Mouse (Mus musculus) ovary, postnatal 36 days (tissue): ENCODE data around the gene Zmym4.

ENCODE experiments used
- DNase-seq: peaks from one replicate; pipeline ENCODE4 v3.0.0; 2022; ENCODE audit warnings: low spot score, mixed read lengths

Gene Zmym4

GRCm38 (mm10) chr4:126942846-126943245 lies 25.1 kb downstream of the Zmym4 start:
- DNase-seq = no peak

GRCm38 (mm10) chr4:126927701-126928100 lies 40.2 kb downstream of the Zmym4 start:
- no peak for DNase-seq

- DNase-seq = no peak
These were observed 78.1 kb downstream of the Zmym4 start for GRCm38 (mm10) chr4:126889879-126890278.

DNA sequence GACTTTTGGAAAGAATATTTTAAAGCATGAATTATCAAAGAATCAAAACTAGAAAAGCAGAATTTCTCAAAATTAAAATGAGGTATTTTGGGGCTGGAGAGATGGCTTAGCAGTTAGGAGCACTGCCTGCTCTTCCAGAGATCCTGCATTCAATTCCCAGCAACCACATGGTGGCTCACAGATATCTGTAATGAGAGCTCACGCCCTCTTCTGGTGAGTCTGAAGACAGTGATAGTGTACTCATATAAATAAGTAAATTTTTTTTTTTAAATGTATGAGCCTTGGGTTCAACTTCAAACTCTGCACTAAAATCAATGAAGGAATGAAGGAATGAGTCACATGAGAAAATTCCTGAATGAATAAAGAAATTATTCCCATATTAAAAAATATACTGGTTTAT lies 82.0 kb downstream of the Zmym4 start:
- DNase-seq = no peak

GRCm38 (mm10) chr4:126883602-126884001 lies 84.3 kb downstream of the Zmym4 start:
- DNase-seq = no peak

DNA sequence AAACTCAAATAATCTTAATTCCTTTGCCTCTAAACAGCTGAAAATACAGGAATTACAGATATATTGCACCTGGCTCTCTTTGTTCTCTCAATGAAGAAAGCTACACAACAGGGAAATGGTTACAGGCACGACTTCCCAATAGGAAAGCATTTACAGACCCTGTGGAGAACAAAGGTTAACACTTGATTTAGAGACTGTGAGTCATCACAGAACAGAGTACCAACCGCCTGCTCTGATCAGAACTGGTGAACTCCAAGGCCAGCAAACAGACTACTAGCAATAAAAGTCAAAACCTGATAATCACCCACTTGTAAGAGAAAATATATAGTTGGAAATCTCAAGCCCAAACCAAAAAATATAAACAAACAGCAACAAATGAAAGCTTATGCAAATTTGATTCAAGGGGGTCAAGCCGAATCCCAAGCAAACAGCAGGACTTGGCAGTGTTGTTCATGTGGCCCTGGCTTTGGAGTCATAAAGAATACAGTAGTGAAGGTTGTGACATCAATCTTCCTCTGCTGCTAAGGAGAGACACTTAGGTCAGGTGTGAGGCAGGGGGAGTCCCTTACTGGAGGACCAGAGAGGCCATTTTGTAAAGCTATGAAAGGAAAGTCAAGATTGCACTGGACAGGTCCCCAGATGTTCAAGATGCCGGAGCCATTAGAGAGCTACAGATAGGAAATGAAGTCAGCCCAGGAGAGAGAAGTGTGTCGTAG lies 88.2 kb downstream of the Zmym4 start:
- no peak for DNase-seq

DNA sequence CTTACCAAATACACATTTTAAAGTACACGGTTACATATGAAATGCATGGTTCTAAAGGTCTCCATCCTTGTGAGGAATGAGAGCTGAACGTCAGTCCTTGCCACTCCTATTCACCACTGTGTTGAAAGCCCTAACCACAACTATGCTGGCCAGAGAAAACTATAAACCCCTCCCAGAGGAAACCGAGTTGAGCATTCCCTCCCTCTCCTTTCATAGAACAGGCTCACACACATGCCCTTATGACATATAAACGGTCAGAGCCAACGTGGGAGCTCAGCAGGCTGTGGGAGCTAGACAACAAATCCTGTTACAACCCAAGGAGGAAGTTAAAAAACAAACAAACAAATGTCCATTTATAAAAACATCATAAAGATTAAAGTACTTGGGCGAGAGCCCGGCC lies 95.2 kb downstream of the Zmym4 start:
- DNase-seq = no peak

DNA sequence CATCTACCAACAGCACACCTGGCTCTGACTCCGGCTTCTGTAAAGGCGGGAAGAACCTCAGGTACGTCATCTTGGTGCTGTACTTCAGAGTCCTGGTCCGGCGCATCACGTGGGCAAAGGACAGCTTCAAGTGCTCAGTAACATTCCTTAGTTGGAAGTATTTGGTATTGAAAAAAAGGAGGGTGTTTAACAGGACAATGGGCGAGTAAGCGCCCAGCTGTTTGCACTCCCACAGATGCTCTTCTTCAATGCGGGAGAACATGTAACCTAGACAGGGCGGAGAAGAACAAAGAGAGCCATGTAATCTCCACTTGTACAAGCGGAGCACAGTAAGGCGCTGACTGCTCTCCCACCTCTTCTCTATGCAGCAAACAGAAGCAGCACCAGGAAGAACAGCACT lies 99.2 kb downstream of the Zmym4 start:
- no peak for DNase-seq

DNA sequence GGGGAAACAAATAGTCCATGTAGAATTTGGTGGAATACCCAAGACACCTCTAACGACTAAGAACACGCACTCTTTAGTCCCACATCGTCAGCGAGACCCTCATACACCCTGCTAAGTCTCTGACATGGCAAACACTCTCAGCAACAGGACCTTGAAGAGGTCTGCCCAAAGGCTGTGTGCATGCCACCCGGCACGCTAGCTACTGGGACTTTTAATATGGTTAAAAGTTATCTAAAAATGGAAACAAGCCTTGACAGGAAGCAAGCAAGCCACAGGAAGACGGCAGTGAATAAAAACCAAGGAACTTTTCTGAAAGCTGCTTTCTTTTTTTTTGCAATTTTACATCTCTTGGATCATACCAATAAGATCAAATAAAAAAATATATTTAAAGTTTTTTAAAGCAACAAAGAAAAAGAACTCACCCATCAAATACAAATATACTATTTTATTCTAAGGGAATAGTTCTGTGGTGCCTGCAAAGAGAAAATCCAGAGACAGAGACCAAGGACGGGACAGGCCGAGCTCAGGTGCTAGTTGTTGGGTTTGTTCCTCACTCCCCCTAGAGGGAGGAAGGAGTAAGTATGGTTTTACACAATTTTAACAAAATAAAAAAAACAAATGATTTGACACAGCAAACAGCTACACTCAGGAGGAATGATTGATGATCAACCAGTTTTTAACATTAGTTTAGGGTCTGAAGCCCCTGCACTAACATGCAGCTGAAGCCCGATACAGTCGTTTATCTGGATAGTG lies 106.2 kb downstream of the Zmym4 start:
- DNase-seq = no peak

DNA sequence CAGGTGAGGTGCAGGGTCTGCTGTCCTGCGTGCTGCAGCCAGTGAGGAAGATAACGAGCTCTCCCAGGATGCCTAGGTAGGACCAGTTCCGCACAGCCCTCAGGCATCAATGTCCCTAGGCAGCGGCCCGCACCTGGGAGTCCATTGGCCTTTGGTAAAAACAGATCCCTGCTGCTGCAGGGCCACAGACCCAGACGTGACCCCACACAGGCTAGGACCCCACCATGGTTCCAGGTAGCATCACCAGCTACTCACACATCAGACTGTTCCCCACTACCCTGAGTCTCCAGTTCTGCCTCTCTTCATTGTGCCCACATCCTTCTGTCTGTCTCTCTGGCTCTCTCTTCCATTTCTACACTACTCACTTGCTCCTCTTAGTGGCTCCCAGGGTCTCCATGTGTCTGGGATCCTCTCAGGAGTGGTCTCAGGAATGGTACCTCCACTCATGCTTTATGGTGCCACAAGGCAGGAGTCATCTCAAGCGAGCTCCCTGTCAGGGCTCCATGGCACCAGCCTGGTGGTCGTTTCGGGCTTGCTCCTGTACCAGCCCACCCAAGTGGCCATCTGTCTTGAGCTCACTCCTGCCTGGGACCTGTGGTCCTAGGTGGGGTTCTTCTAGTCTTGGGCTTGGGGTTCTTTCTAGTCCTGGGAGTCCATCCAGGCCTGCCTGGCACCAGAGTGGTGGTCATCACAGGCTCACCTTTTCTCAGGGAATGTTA lies 107.5 kb downstream of the Zmym4 start:
- DNase-seq = no peak

DNA sequence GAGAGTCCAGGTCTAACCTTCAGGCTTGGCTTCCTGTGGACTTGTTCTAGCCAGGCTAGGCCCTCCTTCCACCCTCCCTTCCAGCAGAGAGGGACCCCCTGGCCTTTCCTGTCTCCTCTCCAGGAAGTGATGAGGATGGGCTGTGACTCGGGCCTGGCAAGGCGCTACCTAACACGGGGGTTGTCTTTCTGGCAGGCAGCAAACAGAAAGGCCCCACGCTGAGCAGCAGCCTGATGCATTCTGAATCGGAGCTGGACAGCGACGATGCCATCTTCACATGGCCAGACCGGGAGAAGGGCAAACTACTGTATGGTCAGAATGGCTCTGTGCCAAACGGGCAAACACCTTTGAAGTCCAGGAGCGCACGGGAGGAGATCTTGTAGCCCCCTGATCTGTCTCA lies 115.0 kb downstream of the Zmym4 start:
- DNase-seq = no peak

DNA sequence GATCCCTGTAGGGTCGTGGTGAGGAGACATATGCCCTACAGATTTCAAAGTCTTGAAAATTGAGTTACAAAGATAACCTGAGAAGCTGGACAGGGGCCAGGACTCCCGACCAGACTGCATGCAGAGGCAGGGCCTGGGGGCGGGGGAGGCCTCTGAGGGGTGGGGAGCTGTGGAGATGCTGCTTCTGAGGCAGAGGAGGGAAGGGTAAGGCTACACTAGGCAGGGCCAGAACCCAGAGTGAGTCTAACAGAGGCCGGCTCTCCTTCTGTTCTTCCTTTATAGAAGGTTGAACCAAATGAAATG lies 117.2 kb downstream of the Zmym4 start:
- DNase-seq = no peak

GRCm38 (mm10) chr4:126850019-126850777 lies 117.7 kb downstream of the Zmym4 start:
- DNase-seq = no peak

DNA sequence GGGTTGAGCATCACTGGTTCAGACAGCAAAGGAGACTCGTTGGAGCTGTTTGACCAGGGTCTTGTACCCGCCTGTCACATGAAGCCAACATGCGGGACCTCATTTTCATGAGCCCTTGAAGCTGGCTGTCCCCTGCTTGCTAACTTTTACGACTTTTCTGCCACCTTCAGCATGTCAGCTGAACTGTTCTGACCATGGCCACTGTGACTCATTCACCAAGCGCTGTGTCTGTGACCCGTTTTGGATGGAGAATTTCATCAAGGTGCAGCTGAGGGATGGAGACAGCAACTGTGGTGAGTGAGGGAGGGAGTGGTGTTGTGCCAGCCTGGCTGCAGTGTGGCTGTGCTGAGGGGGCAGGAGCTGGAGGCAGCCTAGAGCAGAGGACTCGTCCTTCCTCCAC lies 121.0 kb downstream of the Zmym4 start:
- no peak for DNase-seq

DNA sequence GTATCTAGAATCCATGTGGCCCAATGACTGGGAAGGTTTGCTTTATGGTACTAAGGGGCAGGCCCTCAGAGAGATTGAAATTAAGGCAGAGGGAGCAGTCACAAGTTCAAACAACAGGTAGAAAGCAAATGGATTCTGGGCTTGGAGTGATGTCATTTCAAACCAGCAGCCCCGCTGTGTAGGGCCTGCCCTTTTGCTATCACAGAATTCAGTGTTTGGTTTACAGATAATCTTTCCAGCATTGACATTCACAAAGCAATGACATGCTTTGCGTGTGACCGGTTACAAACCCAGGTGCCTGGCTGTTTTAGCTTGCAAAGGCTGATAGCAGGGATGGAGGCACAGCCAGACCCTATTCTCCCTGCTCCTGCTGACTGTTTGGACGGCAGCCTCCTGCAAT lies 122.3 kb downstream of the Zmym4 start:
- DNase-seq = no peak

GRCm38 (mm10) chr4:126842911-126843310 lies 125.0 kb downstream of the Zmym4 start:
- no peak for DNase-seq

DNA sequence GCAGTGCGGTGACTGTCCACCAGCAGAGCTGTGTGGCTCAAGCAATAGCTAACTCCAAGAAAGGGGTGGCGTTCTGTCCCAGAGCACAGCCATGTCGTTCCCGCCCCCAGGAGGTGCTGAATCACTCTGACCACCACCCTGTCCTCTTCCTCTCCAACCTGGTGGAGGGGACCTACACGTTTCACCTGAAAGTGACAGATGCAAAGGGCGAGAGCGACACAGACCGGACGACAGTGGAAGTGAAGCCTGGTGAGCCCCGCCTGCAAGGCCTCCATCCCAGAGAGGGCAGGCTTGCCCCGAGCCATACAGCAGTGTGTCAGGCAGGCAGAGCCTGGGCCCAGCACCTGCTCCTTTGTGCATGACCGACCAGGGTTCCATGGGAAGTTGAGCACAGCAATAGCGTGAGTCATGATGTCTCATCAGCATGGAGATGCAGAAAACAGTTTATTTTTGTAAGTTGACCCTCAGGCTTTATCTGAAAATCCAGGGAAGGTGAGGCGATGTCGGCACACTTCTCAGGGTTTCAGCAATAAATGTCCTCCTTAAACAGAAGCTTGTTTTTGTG lies 126.9 kb downstream of the Zmym4 start:
- no peak for DNase-seq

- peak; percentile 80 for DNase-seq
These were observed 128.1 kb downstream of the Zmym4 start for GRCm38 (mm10) chr4:126839873-126840272.

GRCm38 (mm10) chr4:126838799-126839198 lies 129.1 kb downstream of the Zmym4 start:
- DNase-seq = no peak

DNA sequence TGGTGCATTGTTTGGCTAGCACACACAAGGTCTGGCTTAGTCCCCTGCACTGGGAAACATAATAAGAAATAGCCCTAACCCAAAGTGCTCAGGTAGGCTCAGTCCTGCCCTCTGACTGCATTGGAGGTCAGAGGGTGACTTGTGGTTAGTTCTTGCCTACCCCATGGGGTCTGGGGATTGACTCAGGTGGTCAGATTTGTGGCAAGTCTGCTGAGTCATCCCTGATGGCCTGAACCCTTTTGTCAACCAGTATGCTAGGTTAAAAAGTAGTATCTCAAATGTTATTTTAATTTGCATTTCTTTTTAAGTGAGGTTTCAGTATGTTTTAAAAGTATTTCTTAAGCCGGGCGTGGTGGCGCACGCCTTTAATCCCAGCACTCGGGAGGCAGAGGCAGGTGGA lies 136.8 kb downstream of the Zmym4 start:
- no peak for DNase-seq

GRCm38 (mm10) chr4:126823917-126824316 lies 144.0 kb downstream of the Zmym4 start:
- DNase-seq = no peak
